Mouse (Mus musculus) heart, adult 2 months (tissue): ENCODE data around the gene Dcst2.

Experiments
- CTCF ChIP-seq: fragments of 200-600 bp; IDR thresholded peaks from 2 replicates; pipeline ENCODE4 v1.8.1; 2022; ENCODE audit warnings: antibody characterized with exemption, mild to moderate bottlenecking, moderate library complexity
- EP300 ChIP-seq: fragments of 200-500 bp; IDR thresholded peaks from 2 replicates; pipeline ENCODE4 v1.6.1; 2011; ENCODE audit warnings: low read depth, low read length, control low read depth; ENCODE audit not compliant: insufficient read depth
- POLR2A ChIP-seq: fragments of 200-500 bp; IDR thresholded peaks from 2 replicates; pipeline ENCODE4 v1.6.1; 2011; ENCODE audit warnings: mild to moderate bottlenecking, low read depth, low read length, control low read depth; ENCODE audit not compliant: insufficient read depth

DNA sequence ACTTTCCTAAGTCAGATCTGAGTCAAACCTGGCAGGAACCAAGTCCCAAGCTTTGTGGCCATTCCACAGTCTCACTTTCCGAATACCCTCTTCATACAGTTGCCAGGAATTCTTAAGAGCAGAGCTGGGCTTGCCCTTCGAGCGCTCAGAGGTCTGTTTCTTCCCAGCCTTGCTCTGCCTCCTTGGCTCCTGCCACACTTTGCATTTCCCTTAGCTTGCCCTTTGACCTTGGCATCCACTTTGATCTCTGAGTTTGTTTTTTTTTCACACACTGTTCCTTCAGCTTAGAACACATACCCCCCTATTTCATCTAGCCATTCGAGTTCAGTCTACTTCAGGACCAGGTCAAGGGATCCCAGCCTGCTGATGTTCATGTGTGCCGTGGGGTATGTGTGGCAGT, 10.5 kb upstream of the Dcst2 start:
- no peak for TF ChIP-seq POLR2A
- no peak for TF ChIP-seq CTCF
- no peak for TF ChIP-seq EP300
